Mouse (Mus musculus): ENCODE data around the gene Nfkbid. TPM values are rescaled to one million over a fixed set of nuclear protein-coding genes. Genes with fewer than 3 reads are reported as not detected.

Gene Nfkbid
- polyA plus RNA-seq (2012; rRNA removed) = 4.4 and 5.7 TPM in 2 replicates

- no peak for TF ChIP-seq POLR2A (IDR thresholded peaks at IDR 0.05; ENCODE audit: extremely low read depth, insufficient read depth, low read length)
- no peak for TF ChIP-seq CTCF (IDR thresholded peaks at IDR 0.05; ENCODE audit: extremely low read depth, insufficient read depth, low read length)
- Histone ChIP-seq H3K27ac (ENCODE audit: insufficient read depth, low read length) (peak within 1 kb of the TSS; percentile 68), H3K4me3 (ENCODE audit: insufficient read depth, low read length) (peak within 1 kb of the TSS; percentile 70), H3K4me1 (ENCODE audit: control insufficient read depth, insufficient read depth, low read length) (no peaks in the 10 kb centered on the region)
These were observed at the start of gene Nfkbid for GRCm38 (mm10) chr7:30421175-30421889. TSS of gene Nfkbid (plus strand) at chr7:30421732.

- TF ChIP-seq POLR2A (IDR thresholded peaks at IDR 0.05; ENCODE audit: extremely low read depth, insufficient read depth, low read length) (peak; percentile 98), CTCF (IDR thresholded peaks at IDR 0.05; ENCODE audit: extremely low read depth, insufficient read depth, low read length) (peak; percentile 95)
- Histone ChIP-seq H3K4me1 (ENCODE audit: control insufficient read depth, insufficient read depth, low read length) (no peaks in the 10 kb centered on the region), H3K27ac (ENCODE audit: insufficient read depth, low read length) (no peak overlapping the region), H3K4me3 (ENCODE audit: insufficient read depth, low read length) (peak overlapping the region; percentile 40)
These were observed 48.0 kb upstream of the Nfkbid start for GRCm38 (mm10) chr7:30373501-30373962.

DNA sequence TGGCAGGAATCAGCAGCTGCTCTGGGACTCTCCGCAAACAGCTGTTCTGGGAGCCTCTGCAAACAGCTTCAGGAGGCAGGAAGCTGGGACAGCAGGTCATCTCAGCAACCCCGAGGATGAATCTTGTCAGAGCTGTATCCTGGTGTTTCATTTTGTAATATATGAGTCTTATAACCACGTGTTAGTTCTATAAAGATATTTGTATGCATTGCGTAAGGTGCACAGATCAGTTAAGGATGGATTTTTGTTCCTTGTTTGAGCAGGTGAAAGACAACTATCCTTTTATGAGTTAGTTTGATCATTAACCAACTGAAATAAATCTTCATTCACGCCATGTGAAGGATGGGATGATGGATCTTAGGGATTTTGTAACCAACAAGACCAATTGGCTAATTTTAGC, 41.5 kb upstream of the Nfkbid start:
- Histone ChIP-seq H3K4me1 (ENCODE audit: control insufficient read depth, insufficient read depth, low read length) (no peaks in the 10 kb centered on the region), H3K27ac (ENCODE audit: insufficient read depth, low read length) (no peak overlapping the region), H3K4me3 (ENCODE audit: insufficient read depth, low read length) (no peak overlapping the region)
- TF ChIP-seq CTCF (IDR thresholded peaks at IDR 0.05; ENCODE audit: extremely low read depth, insufficient read depth, low read length) = no peak
- no peak for TF ChIP-seq POLR2A (IDR thresholded peaks at IDR 0.05; ENCODE audit: extremely low read depth, insufficient read depth, low read length)

GRCm38 (mm10) chr7:30384106-30384505, 37.4 kb upstream of the Nfkbid start:
- Histone ChIP-seq H3K27ac (ENCODE audit: insufficient read depth, low read length) (no peak overlapping the region), H3K4me1 (ENCODE audit: control insufficient read depth, insufficient read depth, low read length) (no peaks in the 10 kb centered on the region), H3K4me3 (ENCODE audit: insufficient read depth, low read length) (no peak overlapping the region)
- TF ChIP-seq CTCF (IDR thresholded peaks at IDR 0.05; ENCODE audit: extremely low read depth, insufficient read depth, low read length) = no peak
- TF ChIP-seq POLR2A (IDR thresholded peaks at IDR 0.05; ENCODE audit: extremely low read depth, insufficient read depth, low read length) = no peak

DNA sequence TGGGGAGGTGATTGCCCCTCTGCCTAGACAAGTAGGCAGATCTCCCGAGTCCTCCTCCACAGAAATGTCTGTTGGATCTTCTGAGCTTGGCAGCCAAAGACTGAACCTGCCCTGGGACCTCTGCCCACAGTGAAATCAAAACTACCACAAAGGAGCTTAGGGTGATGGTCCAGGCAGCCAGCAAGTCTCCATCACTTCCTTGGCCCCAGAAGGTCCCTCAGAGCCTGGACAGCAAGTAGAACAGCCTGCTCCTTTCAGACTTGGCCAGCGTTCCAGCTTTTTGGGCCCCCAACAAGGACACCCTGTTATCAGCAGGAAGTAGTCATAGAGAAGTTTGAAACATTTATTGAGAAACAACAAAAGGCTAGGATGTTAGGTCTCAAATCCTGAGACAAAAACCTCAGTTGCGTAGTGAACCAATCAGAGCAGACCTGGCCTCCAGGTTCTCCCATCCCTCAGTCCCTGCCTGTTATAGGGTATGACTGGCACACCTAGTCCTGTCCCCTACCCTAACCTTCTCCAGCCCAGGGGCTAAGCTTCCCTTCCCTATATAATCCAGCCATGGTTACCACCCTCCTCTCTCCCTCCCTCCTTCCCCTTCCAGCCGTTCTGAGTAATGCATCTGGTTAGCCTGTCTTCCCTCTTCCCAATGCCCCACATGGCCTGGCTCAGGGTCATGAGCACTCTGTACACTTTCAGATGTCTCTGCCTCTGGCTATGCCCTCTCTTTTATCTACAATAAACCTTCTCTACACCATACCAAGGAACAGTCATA, 28.6 kb upstream of the Nfkbid start:
- no peak overlapping the region for H3K27ac ChIP-seq (ENCODE audit: insufficient read depth, low read length)
- no peaks in the 10 kb centered on the region; the same call in 1 of the 2 replicates for H3K4me1 ChIP-seq (ENCODE audit: control insufficient read depth, insufficient read depth, low read length)
- no peak overlapping the region for H3K4me3 ChIP-seq (ENCODE audit: insufficient read depth, low read length)
- TF ChIP-seq POLR2A (IDR thresholded peaks at IDR 0.05; ENCODE audit: extremely low read depth, insufficient read depth, low read length) (no peak), CTCF (IDR thresholded peaks at IDR 0.05; ENCODE audit: extremely low read depth, insufficient read depth, low read length) (no peak)

GRCm38 (mm10) chr7:30393631-30394030, 27.9 kb upstream of the Nfkbid start:
- Histone ChIP-seq H3K27ac (ENCODE audit: insufficient read depth, low read length) (no peak overlapping the region), H3K4me1 (ENCODE audit: control insufficient read depth, insufficient read depth, low read length) (no peaks in the 10 kb centered on the region; the same call in 1 of the 2 replicates), H3K4me3 (ENCODE audit: insufficient read depth, low read length) (no peak overlapping the region)
- TF ChIP-seq CTCF (IDR thresholded peaks at IDR 0.05; ENCODE audit: extremely low read depth, insufficient read depth, low read length) (no peak), POLR2A (IDR thresholded peaks at IDR 0.05; ENCODE audit: extremely low read depth, insufficient read depth, low read length) (no peak)

- Histone ChIP-seq H3K4me3 (ENCODE audit: insufficient read depth, low read length) (no peak overlapping the region), H3K27ac (ENCODE audit: insufficient read depth, low read length) (no peak overlapping the region), H3K4me1 (ENCODE audit: control insufficient read depth, insufficient read depth, low read length) (no peaks in the 10 kb centered on the region; the same call in 1 of the 2 replicates)
- TF ChIP-seq CTCF (IDR thresholded peaks at IDR 0.05; ENCODE audit: extremely low read depth, insufficient read depth, low read length) (no peak), POLR2A (IDR thresholded peaks at IDR 0.05; ENCODE audit: extremely low read depth, insufficient read depth, low read length) (no peak)
These were observed 27.2 kb upstream of the Nfkbid start for GRCm38 (mm10) chr7:30394379-30394778.

DNA sequence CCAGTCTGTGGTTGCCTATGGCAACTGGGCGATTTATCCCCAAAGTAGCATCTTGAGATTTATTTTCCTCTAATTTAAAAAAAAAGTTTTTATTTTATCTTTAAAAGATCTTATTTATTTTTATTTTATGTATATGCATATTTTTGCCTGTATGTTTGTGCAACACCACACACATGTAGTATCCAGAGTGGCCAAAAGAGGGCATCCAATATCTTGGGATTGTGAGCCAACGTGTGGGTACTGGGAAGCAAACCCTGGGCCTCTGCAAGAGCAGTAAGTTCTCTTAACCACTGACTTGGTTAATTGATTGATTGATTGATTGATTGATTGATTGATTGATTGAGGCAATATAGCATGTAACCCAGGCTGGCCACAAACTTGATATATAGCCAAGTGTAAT, 26.7 kb upstream of the Nfkbid start:
- Histone ChIP-seq H3K27ac (ENCODE audit: insufficient read depth, low read length) (no peak overlapping the region), H3K4me3 (ENCODE audit: insufficient read depth, low read length) (no peak overlapping the region), H3K4me1 (ENCODE audit: control insufficient read depth, insufficient read depth, low read length) (no peaks in the 10 kb centered on the region; the same call in 1 of the 2 replicates)
- TF ChIP-seq CTCF (IDR thresholded peaks at IDR 0.05; ENCODE audit: extremely low read depth, insufficient read depth, low read length) (0 out of 2 replicates have a peak, but pooled peaks have one; percentile 7), POLR2A (IDR thresholded peaks at IDR 0.05; ENCODE audit: extremely low read depth, insufficient read depth, low read length) (no peak)

DNA sequence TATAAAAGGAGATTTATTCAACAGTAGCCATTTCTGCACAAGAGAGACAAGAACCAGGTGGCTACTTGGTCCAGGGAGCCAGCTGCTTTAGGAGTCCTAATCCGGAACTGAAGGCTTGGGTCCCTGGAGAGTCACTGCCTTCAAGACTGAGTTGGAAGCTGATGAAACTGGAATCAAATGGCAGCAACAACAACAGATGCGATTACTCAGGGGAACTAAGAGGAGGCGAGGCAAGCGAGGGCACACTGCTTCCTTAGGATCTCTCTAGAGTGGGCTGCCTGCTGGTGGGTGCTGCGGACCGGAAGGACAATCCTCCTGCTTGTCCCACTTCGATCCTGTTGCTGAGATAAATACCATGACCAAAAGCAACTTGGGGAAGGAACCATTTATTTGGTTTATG, 21.9 kb upstream of the Nfkbid start:
- Histone ChIP-seq H3K4me1 (ENCODE audit: control insufficient read depth, insufficient read depth, low read length) (no peaks in the 10 kb centered on the region), H3K27ac (ENCODE audit: insufficient read depth, low read length) (no peak overlapping the region), H3K4me3 (ENCODE audit: insufficient read depth, low read length) (no peak overlapping the region)
- TF ChIP-seq POLR2A (IDR thresholded peaks at IDR 0.05; ENCODE audit: extremely low read depth, insufficient read depth, low read length) = no peak
- TF ChIP-seq CTCF (IDR thresholded peaks at IDR 0.05; ENCODE audit: extremely low read depth, insufficient read depth, low read length) = no peak

Measured in cortical plate, adult 2 months (tissue).